Mouse (Mus musculus) liver, embryonic 14.5 days (tissue): Measurements from ENCODE around the gene Gpn3. TPM values are rescaled to one million over a fixed set of nuclear protein-coding genes. Genes with fewer than 3 reads are reported as not detected.
"Not testable (repeated sequence)": the region's sequence is repeated elsewhere in the genome, so short reads cannot be mapped to it uniquely, and the experiment has no call there.

ENCODE experiments used
- ATAC-seq: fragments of 200-750 bp; cut with Nextera tagmentation; 2 replicates; pipeline ENCODE4 v1.8.0; 2017; ENCODE audit warnings: moderate number of reproducible peaks, mild to moderate bottlenecking, moderate library complexity; ENCODE audit not compliant: insufficient read depth
- DNase-seq, 3 experiments: peaks; one replicate each; pipeline ENCODE4 v3.0.0-alpha.2; 2012 to 2013; ENCODE audit warnings: low read depth in 3 of 3, low spot score in 3 of 3
- H3K27ac ChIP-seq: fragments of 300-500 bp; sonication (generic); 2 replicates; pipeline ENCODE4 v1.5.1; 2014; ENCODE audit warnings: moderate library complexity, mild to moderate bottlenecking, control low read depth, inconsistent platforms
- H3K27me3 ChIP-seq: fragments of 300-500 bp; sonication (generic); 2 replicates; pipeline ENCODE4 v1.6.1; 2014; ENCODE audit warnings: mild to moderate bottlenecking, low read length, moderate library complexity; ENCODE audit not compliant: control insufficient read depth, insufficient read depth
- H3K36me3 ChIP-seq: fragments of 300-500 bp; sonication (generic); replicated peaks from 2 replicates; pipeline ENCODE4 v1.6.1; 2014; ENCODE audit warnings: low read depth; ENCODE audit not compliant: control insufficient read depth, insufficient read depth
- H3K4me1 ChIP-seq, 2 experiments: fragments of 200-500 bp in 1 of 2; fragments of 300-500 bp in 1 of 2; sonication (generic) in 1 of 2; replicated peaks; 2 replicates each; pipeline ENCODE4 v1.6.1; 2012 to 2014; ENCODE audit warnings: antibody characterized with exemption in 1 of 2, inconsistent platforms in 1 of 2, low read length in 1 of 2; ENCODE audit not compliant: control insufficient read depth in 2 of 2, insufficient read depth in 2 of 2
- H3K4me2 ChIP-seq: fragments of 300-500 bp; sonication (generic); 2 replicates; pipeline ENCODE4 v1.6.1; 2014; ENCODE audit warnings: low read depth, mild to moderate bottlenecking, control low read depth, moderate library complexity
- H3K4me3 ChIP-seq, 2 experiments: fragments of 200-500 bp in 1 of 2; fragments of 300-500 bp in 1 of 2; sonication (generic) in 1 of 2; 2 replicates each; pipeline ENCODE4 v1.5.1; 2012 to 2014; ENCODE audit warnings: low read depth in 2 of 2, low read length in 2 of 2, mild to moderate bottlenecking in 2 of 2, control low read depth in 1 of 2, inconsistent platforms in 1 of 2, moderate library complexity in 1 of 2; ENCODE audit not compliant: insufficient read depth in 1 of 2
- H3K9ac ChIP-seq: fragments of 300-500 bp; sonication (generic); replicated peaks from 2 replicates; pipeline ENCODE4 v1.6.1; 2014; ENCODE audit warnings: mild to moderate bottlenecking, control low read depth, moderate library complexity
- H3K9me3 ChIP-seq: fragments of 300-500 bp; sonication (generic); 2 replicates; pipeline ENCODE4 v1.6.1; 2016; ENCODE audit warnings: low read length, mixed read lengths; ENCODE audit not compliant: control insufficient read depth
- CTCF ChIP-seq: IDR thresholded peaks from 2 replicates; pipeline ENCODE4 v1.5.1; 2016; ENCODE audit warnings: antibody characterized with exemption, low read depth, control low read depth
- EP300 ChIP-seq: IDR thresholded peaks from 2 replicates; pipeline ENCODE4 v1.6.1; 2016; ENCODE audit warnings: antibody characterized with exemption, low read depth
- WGBS: fragments of 180-500 bp; shearing (Covaris S2); extraction: QIAGEN DNeasy Blood & Tissue Kit; methylation state at CpG from one replicate; pipeline ENCODE4 v1.1.7; 2014; ENCODE audit not compliant: insufficient replicate concordance; 5-methylcytosine and 5-hydroxymethylcytosine counted together
- polyA plus RNA-seq, 2 experiments: library from polyadenylated mRNA; depleted of rRNA in 1 of 2; stranded (reverse) in 1 of 2; unstranded in 1 of 2; fragments of >200 nt; fragmentation: Nextera tagmentation in 1 of 2; extraction: Ambion mirVana in 1 of 2; gene quantifications; 2 replicates each; pipeline versions ENCODE4 v1.2.1 to v1.2.3; 2012 to 2014

Gpn3 gene
- polyA plus RNA-seq, 2 experiments = 40.8 to 60.5 TPM

DNA sequence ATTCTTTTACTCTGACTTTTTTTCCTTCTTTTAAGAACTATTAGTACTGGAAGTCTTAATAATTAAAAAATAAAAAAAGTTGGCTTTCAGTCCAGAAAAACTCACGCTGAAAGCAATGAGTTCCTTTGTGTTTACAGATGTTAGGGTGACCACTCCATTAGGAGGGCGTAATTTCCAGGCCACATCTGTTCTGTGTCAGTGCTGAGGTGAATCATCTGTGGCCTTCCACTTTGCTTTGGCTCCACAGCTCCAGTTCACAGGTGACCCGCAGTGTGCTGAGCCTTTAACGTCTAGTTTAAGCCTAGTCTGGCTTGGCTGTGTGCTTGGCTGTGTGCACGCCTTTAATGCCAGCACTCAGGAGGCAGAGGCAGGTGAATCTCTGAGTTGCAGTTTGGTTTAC lies 40.2 kb downstream of the Gpn3 start:
- H3K4me3 ChIP-seq = no peak overlapping the region
- no peak overlapping the region for H3K4me2 ChIP-seq
- no peak for ATAC-seq
- H3K27ac ChIP-seq = no peak overlapping the region
- TF ChIP-seq CTCF (no peak), EP300 (no peak)
- peaks cover under 1% of the 10 kb centered on the region for H3K36me3 ChIP-seq
- no peak overlapping the region for H3K9ac ChIP-seq
- H3K4me1 ChIP-seq = no peaks in the 10 kb centered on the region
- no peaks in the 10 kb centered on the region for H3K9me3 ChIP-seq
- no peaks in the 10 kb centered on the region for H3K27me3 ChIP-seq
- WGBS = 70% methylated on average over 5 of the region's 5 CpGs
- no peak for DNase-seq

- no peaks in the 10 kb centered on the region for H3K4me1 ChIP-seq
- WGBS = 62% methylated on average over 6 of the region's 6 CpGs
- H3K4me3 ChIP-seq = no peak overlapping the region
- no peaks in the 10 kb centered on the region for H3K9me3 ChIP-seq
- no peak overlapping the region for H3K4me2 ChIP-seq
- no peaks in the 10 kb centered on the region for H3K36me3 ChIP-seq
- no peak overlapping the region for H3K9ac ChIP-seq
- no peak for DNase-seq
- TF ChIP-seq EP300 (no peak), CTCF (no peak)
- no peak overlapping the region for H3K27ac ChIP-seq
- H3K27me3 ChIP-seq = no peaks in the 10 kb centered on the region
- ATAC-seq = no peak
Observed at GRCm38 (mm10) chr5:122412826-122413225, 41.1 kb downstream of the Gpn3 start.

DNA sequence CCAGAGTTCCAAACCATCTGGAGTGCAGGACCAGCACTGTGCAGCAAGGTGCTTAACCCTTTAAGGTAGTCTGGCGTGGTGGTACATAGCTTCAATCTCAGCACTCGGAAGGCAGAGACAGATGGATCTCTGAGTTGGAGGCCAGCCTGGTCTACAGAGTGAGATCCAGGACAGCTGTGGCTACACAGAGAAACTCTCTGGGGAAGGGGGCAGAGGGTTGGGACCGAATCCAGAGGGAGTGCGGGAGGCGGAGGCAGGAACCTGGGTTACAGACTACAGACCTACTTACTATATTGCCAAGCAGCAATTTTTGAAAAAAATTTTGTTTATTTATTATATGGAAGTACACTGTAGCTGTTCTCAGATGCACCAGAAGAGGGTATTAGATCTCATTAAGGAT lies 42.7 kb downstream of the Gpn3 start:
- TF ChIP-seq EP300 = no peak
- no peak for TF ChIP-seq CTCF
- Histone ChIP-seq H3K4me3 (no peak overlapping the region), H3K4me2 (no peak overlapping the region), H3K4me1 (no peaks in the 10 kb centered on the region), H3K9ac (no peak overlapping the region), H3K36me3 (no peaks in the 10 kb centered on the region), H3K9me3 (no peaks in the 10 kb centered on the region), H3K27me3 (no peaks in the 10 kb centered on the region), H3K27ac (no peak overlapping the region)
- DNase-seq (no peak), ATAC-seq (no peak)
- 84% methylated on average over 5 of the region's 5 CpGs for WGBS

DNA sequence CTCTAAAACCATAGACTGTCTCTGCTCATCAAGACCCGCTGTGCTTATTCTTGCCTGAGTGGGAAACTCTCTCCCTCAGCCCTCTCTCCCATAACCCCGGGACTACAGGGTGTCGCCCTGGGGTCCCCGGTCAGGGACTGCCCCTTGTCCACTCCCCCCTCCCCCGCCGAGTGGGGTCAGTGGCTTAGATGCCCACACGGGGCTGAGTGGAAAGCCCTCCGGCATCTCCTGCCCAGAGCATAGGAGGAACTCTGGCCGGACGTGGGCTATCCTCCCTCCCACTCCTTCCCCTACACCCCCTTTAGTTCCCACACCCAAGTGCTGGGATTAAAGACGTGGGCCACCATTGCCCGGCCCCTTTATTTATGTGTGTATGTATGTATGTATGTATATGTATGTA lies 43.8 kb downstream of the Gpn3 start:
- H3K4me2 ChIP-seq = no peak overlapping the region
- no peaks in the 10 kb centered on the region for H3K36me3 ChIP-seq
- H3K27me3 ChIP-seq = no peaks in the 10 kb centered on the region
- 76% methylated on average over 12 of the region's 12 CpGs for WGBS
- peaks cover 0 to under 1% of the 10 kb centered on the region in 2 experiments; a peak in 2 of 4 replicates for H3K4me1 ChIP-seq
- H3K9ac ChIP-seq = no peak overlapping the region
- H3K9me3 ChIP-seq = no peaks in the 10 kb centered on the region
- ATAC-seq = no peak
- no peak overlapping the region for H3K27ac ChIP-seq
- TF ChIP-seq EP300 (no peak), CTCF (no peak)
- no peak for DNase-seq
- H3K4me3 ChIP-seq = no peak overlapping the region

DNA sequence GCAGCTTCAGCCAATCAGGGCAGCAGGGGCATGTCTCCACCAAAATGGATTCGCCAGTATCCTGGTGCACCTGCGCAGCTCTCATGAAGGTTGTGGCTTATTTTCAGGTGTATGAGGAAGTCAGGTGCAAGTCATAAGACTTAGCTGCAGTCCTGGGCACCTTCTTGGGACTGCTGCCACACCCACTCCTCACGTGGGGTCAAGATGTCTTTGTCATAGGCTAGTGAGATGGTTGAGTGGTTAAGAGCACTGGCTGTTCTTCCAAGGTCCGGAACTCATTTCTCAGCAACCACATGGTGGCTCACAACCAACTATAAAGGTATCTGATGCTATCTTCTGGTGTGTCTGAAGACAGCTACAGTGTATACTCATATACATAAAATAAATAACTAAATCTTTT lies 49.0 kb downstream of the Gpn3 start:
- not testable (repeated sequence) for H3K27me3 ChIP-seq, H3K4me3 ChIP-seq, H3K27ac ChIP-seq, H3K9ac ChIP-seq, DNase-seq, H3K36me3 ChIP-seq, H3K9me3 ChIP-seq, ATAC-seq
- Histone ChIP-seq H3K4me1 (peaks cover 7 to 21% of the 10 kb centered on the region in 2 experiments; a peak in 3 of 4 replicates), H3K4me2 (peak overlapping the region; percentile 99; the same call in 1 of the 2 replicates)
- WGBS = 50% methylated on average over 4 of the region's 4 CpGs
